Mouse (Mus musculus): ENCODE measurements around the gene Eepd1.
A peak's percentile ranks its signal among the peaks of the same experiment; 100 is the strongest.

Eepd1 gene

DNA sequence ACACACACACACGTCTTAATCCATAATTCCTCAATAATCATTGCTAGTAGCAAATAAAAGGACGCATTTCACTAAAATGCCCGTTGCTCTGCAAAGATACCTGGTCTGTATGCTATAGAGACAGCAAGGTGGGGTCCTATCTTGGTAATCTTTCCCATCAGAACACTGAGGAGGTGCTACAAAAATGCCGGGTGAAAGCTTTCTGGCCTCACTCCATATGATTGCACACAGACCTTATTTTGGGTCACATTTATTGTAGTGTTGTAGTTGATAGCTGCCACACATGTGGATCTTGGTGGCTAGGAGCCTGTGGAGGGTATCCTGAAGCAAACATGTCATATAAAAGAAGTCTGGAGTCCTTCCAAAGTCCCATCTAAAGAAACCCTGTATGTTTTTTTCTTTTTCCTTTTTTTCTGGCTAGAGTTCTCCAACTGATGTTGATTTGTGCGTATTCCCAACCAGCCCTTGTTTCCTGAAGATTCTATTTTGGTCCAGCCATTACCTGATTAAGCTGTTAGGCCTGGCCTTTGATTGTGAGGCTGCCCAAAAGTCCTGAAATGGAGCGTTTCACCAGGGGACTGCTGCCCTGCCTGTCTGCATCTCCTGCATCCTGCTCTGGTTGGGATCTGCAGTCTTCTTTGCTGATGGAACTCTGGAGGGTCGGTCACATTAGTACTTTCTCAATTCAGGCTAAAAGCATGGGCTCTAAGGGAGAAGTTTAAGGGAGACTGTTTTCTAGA, 8.0 kb downstream of the Eepd1 start:
- DNase-seq = no peak

- DNase-seq = no peak
These were observed 9.2 kb downstream of the Eepd1 start for GRCm38 (mm10) chr9:25490278-25491145.

GRCm38 (mm10) chr9:25493918-25494317, 12.6 kb downstream of the Eepd1 start:
- no peak for DNase-seq

GRCm38 (mm10) chr9:25495601-25496000, 14.3 kb downstream of the Eepd1 start:
- no peak for DNase-seq

- DNase-seq = no peak
These were observed 14.8 kb downstream of the Eepd1 start for GRCm38 (mm10) chr9:25496196-25496595.

GRCm38 (mm10) chr9:25496703-25497102, 15.4 kb downstream of the Eepd1 start:
- DNase-seq = no peak

GRCm38 (mm10) chr9:25498770-25499169, 17.4 kb downstream of the Eepd1 start:
- DNase-seq = no peak

DNA sequence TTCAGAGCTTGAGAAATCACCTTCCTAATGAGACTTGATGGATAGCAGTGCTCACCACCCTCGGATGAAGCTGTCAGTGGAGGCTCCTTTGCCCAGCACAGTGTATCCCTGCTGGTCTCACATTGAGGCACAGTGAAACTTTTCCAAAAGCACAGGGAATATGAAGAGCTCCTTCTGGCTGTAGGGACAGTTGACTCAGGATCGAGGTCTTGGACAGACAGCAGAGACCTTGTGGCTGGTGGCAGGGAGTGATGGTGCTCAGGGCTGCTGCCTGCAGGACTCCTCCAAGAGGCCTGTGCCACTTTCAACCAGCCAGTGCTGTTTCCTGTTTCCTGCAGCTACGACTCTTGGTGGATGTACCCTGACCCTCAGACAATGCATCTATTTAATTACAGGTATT, 18.0 kb downstream of the Eepd1 start:
- no peak for DNase-seq

GRCm38 (mm10) chr9:25500031-25500430, 18.7 kb downstream of the Eepd1 start:
- no peak for DNase-seq

- no peak for DNase-seq
These were observed 27.5 kb downstream of the Eepd1 start for GRCm38 (mm10) chr9:25508825-25509224.

DNA sequence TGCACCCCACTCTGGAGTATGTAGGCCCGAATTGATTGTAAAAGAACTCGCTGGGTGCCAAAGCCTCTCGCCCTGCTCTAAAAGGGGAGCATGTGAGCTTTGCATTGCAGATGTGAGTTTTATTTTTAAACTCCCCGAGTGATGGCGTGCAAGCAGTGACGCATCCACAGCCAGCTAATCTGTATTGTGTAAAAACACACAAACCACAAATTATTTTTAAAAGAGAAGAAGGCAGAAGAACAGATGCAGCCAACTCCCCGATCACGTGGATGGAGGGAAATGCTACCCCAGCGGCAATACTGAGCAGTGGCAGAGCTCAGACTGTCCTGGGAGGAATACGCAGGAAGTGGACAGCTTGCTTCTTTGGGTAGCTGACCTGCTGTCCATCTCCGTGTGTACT, 29.2 kb downstream of the Eepd1 start:
- DNase-seq = peak; percentile 68

GRCm38 (mm10) chr9:25513050-25513449, 31.7 kb downstream of the Eepd1 start:
- peak; percentile 85 for DNase-seq

- no peak for DNase-seq
These were observed 32.2 kb downstream of the Eepd1 start for GRCm38 (mm10) chr9:25513556-25513955.

- DNase-seq = no peak
These were observed 35.3 kb downstream of the Eepd1 start for GRCm38 (mm10) chr9:25516640-25517039.

GRCm38 (mm10) chr9:25517982-25518381, 36.6 kb downstream of the Eepd1 start:
- peak; percentile 33 for DNase-seq

DNA sequence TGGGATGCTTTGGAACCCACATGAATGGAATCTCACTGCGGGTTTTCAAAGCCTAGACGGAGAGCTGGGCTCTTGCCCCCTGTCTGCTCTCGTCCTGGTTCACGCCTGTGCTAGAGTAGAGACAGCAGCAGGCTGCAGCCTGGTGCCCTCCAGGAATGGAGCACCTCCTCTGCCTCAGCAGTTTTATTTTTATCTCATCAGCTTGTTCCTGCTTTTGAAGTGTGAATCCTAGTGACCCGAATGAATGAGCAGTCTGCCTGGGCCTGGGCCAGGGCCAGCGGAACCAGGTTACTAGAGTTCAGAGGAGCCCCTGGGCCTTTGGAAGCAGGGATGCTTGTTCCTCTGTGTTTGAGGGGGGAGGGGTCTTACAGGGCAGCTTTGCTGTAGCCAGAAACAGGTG, 37.8 kb downstream of the Eepd1 start:
- DNase-seq = no peak

DNA sequence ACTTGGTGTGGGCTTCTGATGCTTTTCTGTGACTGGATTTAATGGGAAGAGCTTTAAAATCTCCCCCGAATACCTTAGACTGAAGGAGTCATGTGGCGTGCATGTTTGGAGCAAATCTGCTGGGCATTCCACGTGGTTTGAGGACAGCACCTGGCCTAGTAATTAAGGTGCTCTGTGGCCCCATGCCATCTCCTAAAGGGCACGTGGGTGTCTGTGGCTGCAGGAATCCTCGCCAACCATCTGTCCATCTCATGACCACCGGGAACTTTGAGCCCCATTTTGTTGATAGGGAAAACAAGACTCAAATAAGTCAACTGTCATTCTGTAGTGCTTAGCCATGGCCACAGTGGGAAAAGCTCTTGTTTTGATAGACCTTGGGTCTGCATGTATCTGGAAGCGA, 39.5 kb downstream of the Eepd1 start:
- DNase-seq = no peak

DNA sequence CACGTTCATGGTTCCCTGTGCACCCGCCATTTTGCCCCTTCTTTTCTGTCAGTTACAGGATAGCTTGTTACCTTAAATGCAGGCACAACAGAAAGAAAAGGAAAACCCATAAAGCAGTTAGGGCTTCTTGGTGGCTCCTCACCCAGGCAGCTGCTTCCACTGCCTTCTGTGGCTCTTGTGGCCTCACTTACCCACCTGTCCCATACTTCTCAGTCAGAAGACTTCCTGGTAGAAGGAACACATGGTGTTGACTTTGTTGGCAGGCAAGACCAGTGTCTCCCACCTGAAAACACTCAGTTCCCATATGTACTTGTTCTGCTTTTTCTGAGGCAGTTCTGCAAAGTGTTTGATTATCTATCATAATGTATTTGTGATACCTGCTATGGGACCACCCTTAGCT, 40.5 kb downstream of the Eepd1 start:
- no peak for DNase-seq

GRCm38 (mm10) chr9:25526516-25526915, 45.2 kb downstream of the Eepd1 start:
- DNase-seq = no peak

DNA sequence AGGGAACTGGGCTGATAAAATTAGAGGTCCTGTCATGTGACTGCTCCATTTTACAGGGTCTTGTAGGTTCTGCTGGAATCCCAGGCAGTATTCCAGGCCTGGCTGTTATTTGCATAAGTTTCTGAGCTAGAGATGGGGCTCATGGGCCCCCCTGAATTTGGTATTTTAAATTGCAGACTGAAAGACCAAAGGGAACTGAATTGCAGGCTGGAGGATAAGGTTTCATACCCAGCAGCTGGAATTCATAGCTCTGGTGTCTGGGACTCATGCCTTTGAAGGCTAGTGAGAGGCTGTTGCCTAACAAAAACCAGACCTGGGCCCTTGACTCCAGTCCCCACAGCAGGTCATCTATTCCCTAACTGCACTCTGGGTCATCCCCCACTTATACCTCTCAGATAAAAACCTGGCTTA, 45.6 kb downstream of the Eepd1 start:
- DNase-seq = no peak

- no peak for DNase-seq
These were observed 46.2 kb downstream of the Eepd1 start for GRCm38 (mm10) chr9:25527359-25528038.

- no peak for DNase-seq
These were observed 50.3 kb downstream of the Eepd1 start for GRCm38 (mm10) chr9:25531627-25532026.

GRCm38 (mm10) chr9:25532105-25532504, 50.8 kb downstream of the Eepd1 start:
- no peak for DNase-seq

GRCm38 (mm10) chr9:25535487-25535886, 54.1 kb downstream of the Eepd1 start:
- DNase-seq = no peak
